ENCODE assay signal across 8 mouse cellular contexts in the genomic region with DNA sequence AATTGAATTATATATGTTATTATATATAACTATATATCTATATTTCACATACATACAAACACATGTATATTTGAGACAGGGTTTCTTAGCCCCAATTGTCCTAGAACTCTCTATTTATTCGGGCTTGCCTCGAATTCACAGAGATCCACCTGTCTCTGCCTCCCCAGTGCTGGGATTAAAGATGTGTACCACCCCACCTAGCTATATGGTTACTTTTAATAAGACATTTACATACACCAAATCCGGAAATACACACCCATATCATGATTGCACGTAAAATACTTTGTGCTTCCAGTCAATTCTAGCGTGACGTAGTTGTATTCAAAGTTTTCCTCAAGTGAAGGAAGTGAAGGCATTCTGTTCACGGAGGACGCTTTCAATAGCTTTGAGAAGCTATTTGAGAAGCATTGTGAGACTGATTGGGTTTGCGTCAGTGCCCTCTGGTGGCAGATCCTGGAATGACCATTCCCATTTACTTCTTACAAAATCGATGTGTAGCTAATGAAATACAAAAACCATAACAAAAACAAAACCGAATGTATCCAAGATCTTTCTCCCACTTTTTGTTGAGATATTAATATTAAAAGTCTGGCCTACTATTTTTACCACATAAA.
DNase-seq lines count a peak whose midpoint lies in the region; ATAC-seq and TF ChIP-seq lines count a peak whose summit lies in the region.

No protein-coding gene starts in this region.

- no peak overlapping the region for H3K27ac ChIP-seq in ES-Bruce4 (ENCODE audit: insufficient read depth, low read length)
- H3K27ac ChIP-seq in embryonic facial prominence, embryonic 11.5 days (replicated peaks; ENCODE audit: low read depth, low read length), result no peak overlapping the region
- H3K27ac ChIP-seq in heart, embryonic 12.5 days (ENCODE audit: poor library complexity, severe bottlenecking), result no peak overlapping the region

- H3K27me3 ChIP-seq in ES-Bruce4 (ENCODE audit: control insufficient read depth, insufficient read depth, low read length, poor library complexity, severe bottlenecking), result no peaks in the 10 kb centered on the region
- no peaks in the 10 kb centered on the region for H3K27me3 ChIP-seq in embryonic facial prominence, embryonic 11.5 days (ENCODE audit: control insufficient read depth, insufficient read depth, low read length)
- no peaks in the 10 kb centered on the region for H3K27me3 ChIP-seq in heart, embryonic 12.5 days (replicated peaks)

- no peak overlapping the region for H3K4me2 ChIP-seq in embryonic facial prominence, embryonic 11.5 days (ENCODE audit: low read depth, low read length)
- H3K4me2 ChIP-seq in heart, embryonic 12.5 days, result peak overlapping the region; percentile 39

- DNase-seq in adrenal gland, postnatal 25 days, result peak; percentile 51
- DNase-seq in embryonic facial prominence, embryonic 11.5 days (ENCODE audit: low spot score), result peak; percentile 89
- peak; percentile 50 for DNase-seq in large intestine, adult 2 months (ENCODE audit: low read depth, low spot score)
- DNase-seq in lung, adult 18-20 months, result peak; percentile 57 to 66
- DNase-seq in thymus, postnatal 0 days (ENCODE audit: low spot score), result peak; percentile 85

- no peak for ATAC-seq in embryonic facial prominence, embryonic 11.5 days (replicated peaks; ENCODE audit: insufficient number of reproducible peaks, low FRiP score, low TSS enrichment, low read depth)
- ATAC-seq in heart, embryonic 12.5 days (ENCODE audit: insufficient number of reproducible peaks, low FRiP score), result no peak
- ATAC-seq in neutrophil, adult 5-6 weeks (ENCODE audit: extremely low read depth, insufficient number of reproducible peaks, low FRiP score, poor library complexity, severe bottlenecking), result peak; percentile 82

- 22% methylated on average over 11 of the region's 11 CpGs for WGBS in embryonic facial prominence, embryonic 11.5 days
- 19% methylated on average over 11 of the region's 11 CpGs for WGBS in heart, embryonic 12.5 days
- 12% methylated on average over 11 of the region's 11 CpGs for WGBS in large intestine, adult 2 months

- no peak for TF ChIP-seq POLR2A in ES-Bruce4 (IDR thresholded peaks at IDR 0.05; ENCODE audit: insufficient read depth, low read length)

- H3K9ac ChIP-seq in ES-Bruce4 (ENCODE audit: low read depth, poor library complexity, severe bottlenecking), result no peak overlapping the region
- no peak overlapping the region for H3K9ac ChIP-seq in embryonic facial prominence, embryonic 11.5 days (replicated peaks; ENCODE audit: low read length)
- H3K9ac ChIP-seq in heart, embryonic 12.5 days, result no peak overlapping the region

- no peak for TF ChIP-seq EP300 in ES-Bruce4 (IDR thresholded peaks at IDR 0.05; ENCODE audit: insufficient read depth, low read depth, low read length)

- no peaks in the 10 kb centered on the region for H3K36me3 ChIP-seq in ES-Bruce4 (ENCODE audit: control insufficient read depth, insufficient read depth, low read length, poor library complexity, severe bottlenecking)
- H3K36me3 ChIP-seq in embryonic facial prominence, embryonic 11.5 days (replicated peaks; ENCODE audit: control insufficient read depth, insufficient read depth, low read depth, low read length), result no peaks in the 10 kb centered on the region
- no peaks in the 10 kb centered on the region for H3K36me3 ChIP-seq in heart, embryonic 12.5 days

- TF ChIP-seq CTCF in ES-Bruce4 (IDR thresholded peaks at IDR 0.05; ENCODE audit: low read depth, low read length), result peak; percentile 41

- H3K4me1 ChIP-seq in ES-Bruce4 (ENCODE audit: control insufficient read depth, insufficient read depth, low read length), result no peaks in the 10 kb centered on the region
- no peaks in the 10 kb centered on the region for H3K4me1 ChIP-seq in embryonic facial prominence, embryonic 11.5 days (ENCODE audit: control insufficient read depth, insufficient read depth, low read length)
- H3K4me1 ChIP-seq in heart, embryonic 12.5 days (replicated peaks), result no peaks in the 10 kb centered on the region

- no peaks in the 10 kb centered on the region for H3K9me3 ChIP-seq in ES-Bruce4 (replicated peaks; ENCODE audit: control insufficient read depth, insufficient read depth, low read length, poor library complexity, severe bottlenecking)
- H3K9me3 ChIP-seq in embryonic facial prominence, embryonic 11.5 days (replicated peaks; ENCODE audit: control insufficient read depth, low read length), result no peaks in the 10 kb centered on the region
- no peaks in the 10 kb centered on the region for H3K9me3 ChIP-seq in heart, embryonic 12.5 days (replicated peaks)

- no peak overlapping the region for H3K4me3 ChIP-seq in ES-Bruce4 (ENCODE audit: low read depth, low read length)
- no peak overlapping the region for H3K4me3 ChIP-seq in embryonic facial prominence, embryonic 11.5 days (ENCODE audit: low read depth, low read length)
- no peak overlapping the region for H3K4me3 ChIP-seq in heart, embryonic 12.5 days
